Mouse (Mus musculus) thymus, adult 2 months (tissue): ENCODE results near the gene Mylk4.

Experiments used
- CTCF ChIP-seq: fragments of 200-500 bp; IDR thresholded peaks from 2 replicates; pipeline ENCODE4 v1.5.1; 2012; ENCODE audit warnings: mild to moderate bottlenecking, control low read depth, low read length, moderate library complexity, borderline replicate concordance; ENCODE audit not compliant: control insufficient read depth, poor library complexity, insufficient read depth; ENCODE audit errors: extremely low read depth
- POLR2A ChIP-seq: fragments of 200-500 bp; IDR thresholded peaks from 2 replicates; pipeline ENCODE4 v1.6.1; 2012; ENCODE audit warnings: mild to moderate bottlenecking, low read length, control low read depth, moderate library complexity; ENCODE audit not compliant: control insufficient read depth, poor library complexity, insufficient read depth; ENCODE audit errors: extremely low read depth

DNA sequence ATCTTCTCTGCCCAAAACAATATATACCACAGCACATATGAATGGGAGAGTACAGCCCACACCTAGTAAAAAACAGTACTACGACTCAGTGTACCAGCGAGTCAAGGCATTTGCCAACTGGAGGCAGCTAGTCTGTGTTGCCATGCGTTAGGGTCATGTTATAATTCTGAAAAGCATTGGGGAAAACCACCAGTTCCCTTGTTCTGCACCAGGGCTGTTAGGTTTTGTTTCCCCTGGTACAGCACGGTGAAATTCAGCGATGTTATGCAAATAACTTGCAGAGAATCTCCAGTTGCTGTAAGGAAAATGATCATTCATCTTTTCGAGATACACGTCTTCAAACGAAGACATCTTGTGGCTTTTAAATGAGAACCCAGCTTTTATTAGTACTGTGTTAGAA lies 41.8 kb upstream of the Mylk4 start:
- no peak for TF ChIP-seq CTCF
- TF ChIP-seq POLR2A, result no peak
